Mouse (Mus musculus) liver, embryonic 14.5 days (tissue): ENCODE data around the gene Xpo5. TPM values are rescaled to one million over a fixed set of nuclear protein-coding genes. Genes with fewer than 3 reads are reported as not detected.
A peak's percentile ranks its signal among the peaks of the same experiment; 100 is the strongest.

ENCODE experiments used
- ATAC-seq: fragments of 200-750 bp; cut with Nextera tagmentation; 2 replicates; pipeline ENCODE4 v1.8.0; 2017; ENCODE audit warnings: moderate number of reproducible peaks, mild to moderate bottlenecking, moderate library complexity; ENCODE audit not compliant: insufficient read depth
- DNase-seq, 3 experiments: peaks; one replicate each; pipeline ENCODE4 v3.0.0-alpha.2; 2012 to 2013; ENCODE audit warnings: low read depth in 3 of 3, low spot score in 3 of 3
- H3K27ac ChIP-seq: fragments of 300-500 bp; sonication (generic); 2 replicates; pipeline ENCODE4 v1.5.1; 2014; ENCODE audit warnings: moderate library complexity, mild to moderate bottlenecking, control low read depth, inconsistent platforms
- H3K27me3 ChIP-seq: fragments of 300-500 bp; sonication (generic); 2 replicates; pipeline ENCODE4 v1.6.1; 2014; ENCODE audit warnings: mild to moderate bottlenecking, low read length, moderate library complexity; ENCODE audit not compliant: control insufficient read depth, insufficient read depth
- H3K36me3 ChIP-seq: fragments of 300-500 bp; sonication (generic); replicated peaks from 2 replicates; pipeline ENCODE4 v1.6.1; 2014; ENCODE audit warnings: low read depth; ENCODE audit not compliant: control insufficient read depth, insufficient read depth
- H3K4me1 ChIP-seq, 2 experiments: fragments of 200-500 bp in 1 of 2; fragments of 300-500 bp in 1 of 2; sonication (generic) in 1 of 2; replicated peaks; 2 replicates each; pipeline ENCODE4 v1.6.1; 2012 to 2014; ENCODE audit warnings: antibody characterized with exemption in 1 of 2, inconsistent platforms in 1 of 2, low read length in 1 of 2; ENCODE audit not compliant: control insufficient read depth in 2 of 2, insufficient read depth in 2 of 2
- H3K4me2 ChIP-seq: fragments of 300-500 bp; sonication (generic); 2 replicates; pipeline ENCODE4 v1.6.1; 2014; ENCODE audit warnings: low read depth, mild to moderate bottlenecking, control low read depth, moderate library complexity
- H3K4me3 ChIP-seq, 2 experiments: fragments of 200-500 bp in 1 of 2; fragments of 300-500 bp in 1 of 2; sonication (generic) in 1 of 2; 2 replicates each; pipeline ENCODE4 v1.5.1; 2012 to 2014; ENCODE audit warnings: low read depth in 2 of 2, low read length in 2 of 2, mild to moderate bottlenecking in 2 of 2, control low read depth in 1 of 2, inconsistent platforms in 1 of 2, moderate library complexity in 1 of 2; ENCODE audit not compliant: insufficient read depth in 1 of 2
- H3K9ac ChIP-seq: fragments of 300-500 bp; sonication (generic); replicated peaks from 2 replicates; pipeline ENCODE4 v1.6.1; 2014; ENCODE audit warnings: mild to moderate bottlenecking, control low read depth, moderate library complexity
- H3K9me3 ChIP-seq: fragments of 300-500 bp; sonication (generic); 2 replicates; pipeline ENCODE4 v1.6.1; 2016; ENCODE audit warnings: low read length, mixed read lengths; ENCODE audit not compliant: control insufficient read depth
- CTCF ChIP-seq: IDR thresholded peaks from 2 replicates; pipeline ENCODE4 v1.5.1; 2016; ENCODE audit warnings: antibody characterized with exemption, low read depth, control low read depth
- EP300 ChIP-seq: IDR thresholded peaks from 2 replicates; pipeline ENCODE4 v1.6.1; 2016; ENCODE audit warnings: antibody characterized with exemption, low read depth
- WGBS: fragments of 180-500 bp; shearing (Covaris S2); extraction: QIAGEN DNeasy Blood & Tissue Kit; methylation state at CpG from one replicate; pipeline ENCODE4 v1.1.7; 2014; ENCODE audit not compliant: insufficient replicate concordance; 5-methylcytosine and 5-hydroxymethylcytosine counted together
- polyA plus RNA-seq, 2 experiments: library from polyadenylated mRNA; depleted of rRNA in 1 of 2; stranded (reverse) in 1 of 2; unstranded in 1 of 2; fragments of >200 nt; fragmentation: Nextera tagmentation in 1 of 2; extraction: Ambion mirVana in 1 of 2; gene quantifications; 2 replicates each; pipeline versions ENCODE4 v1.2.1 to v1.2.3; 2012 to 2014

The Xpo5 gene
- polyA plus RNA-seq, 2 experiments, result 15.3 to 17.9 TPM

DNA sequence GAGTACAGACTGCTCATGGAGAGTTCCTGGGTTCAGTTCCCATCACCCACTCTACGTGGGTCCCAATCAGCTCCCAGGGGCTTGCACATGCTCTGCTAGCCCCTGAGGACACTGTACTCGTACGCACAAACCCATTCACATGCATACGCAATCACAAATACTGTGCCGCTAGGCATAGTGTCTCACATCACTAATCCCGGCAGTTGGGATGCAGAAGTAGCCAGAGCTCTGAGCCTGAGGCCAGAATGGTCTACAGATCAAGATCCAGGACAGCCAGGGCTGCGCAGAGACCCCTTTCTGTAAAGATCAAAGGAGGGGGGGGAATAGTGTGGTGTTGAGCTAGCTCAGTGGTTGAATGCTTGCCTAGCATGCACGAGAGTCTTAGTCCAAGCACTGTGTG is 45.5 kb upstream of the Xpo5 start:
- H3K4me2 ChIP-seq, result peak overlapping the region; percentile 55
- peaks cover 40 to 53% of the 10 kb centered on the region in 2 experiments for H3K4me1 ChIP-seq
- no peaks in the 10 kb centered on the region for H3K27me3 ChIP-seq
- peak overlapping the region; percentile 93 for H3K27ac ChIP-seq
- H3K9ac ChIP-seq, result peak overlapping the region; percentile 40
- peak overlapping the region in 1 of 2 experiments; percentile 24; a peak in 1 of 4 replicates for H3K4me3 ChIP-seq
- 91% methylated on average over 8 of the region's 8 CpGs for WGBS
- TF ChIP-seq CTCF (no peak), EP300 (no peak)
- DNase-seq, result no peak
- ATAC-seq, result no peak
- H3K9me3 ChIP-seq, result no peaks in the 10 kb centered on the region
- H3K36me3 ChIP-seq, result peaks cover 6% of the 10 kb centered on the region; the same call in 1 of the 2 replicates

DNA sequence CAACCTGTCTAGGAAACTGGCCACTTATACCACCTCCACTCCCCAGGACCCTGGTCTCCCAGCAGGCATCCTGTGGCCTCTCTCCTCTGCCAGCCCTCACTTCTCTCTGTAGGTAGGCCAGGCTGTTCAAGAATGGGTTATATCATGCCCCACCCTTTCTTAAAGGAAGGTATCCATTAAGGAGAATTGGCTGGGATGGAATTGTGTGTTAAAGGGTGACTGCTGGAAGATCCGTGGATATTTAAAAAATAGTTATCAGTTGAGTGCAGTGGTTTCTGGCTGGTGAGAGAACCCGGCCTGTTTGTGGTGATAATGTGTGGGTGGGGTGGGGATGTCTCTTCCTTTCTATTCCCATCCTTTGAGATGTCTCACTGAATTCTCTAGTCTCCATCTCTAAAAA is 43.3 kb upstream of the Xpo5 start:
- Histone ChIP-seq H3K9me3 (no peaks in the 10 kb centered on the region), H3K27me3 (no peaks in the 10 kb centered on the region), H3K4me3 (peak overlapping the region; percentile 92 to 98), H3K4me2 (peak overlapping the region; percentile 73), H3K9ac (peak overlapping the region; percentile 88), H3K27ac (peak overlapping the region; percentile 99), H3K36me3 (peaks cover 25% of the 10 kb centered on the region), H3K4me1 (peaks cover 51 to 59% of the 10 kb centered on the region in 2 experiments)
- TF ChIP-seq EP300, result peak; percentile 94
- TF ChIP-seq CTCF, result no peak
- WGBS, result 7% methylated on average over 2 of the region's 2 CpGs
- ATAC-seq (peak; percentile 59), DNase-seq (peak; percentile 81 to 88 (median 84))

DNA sequence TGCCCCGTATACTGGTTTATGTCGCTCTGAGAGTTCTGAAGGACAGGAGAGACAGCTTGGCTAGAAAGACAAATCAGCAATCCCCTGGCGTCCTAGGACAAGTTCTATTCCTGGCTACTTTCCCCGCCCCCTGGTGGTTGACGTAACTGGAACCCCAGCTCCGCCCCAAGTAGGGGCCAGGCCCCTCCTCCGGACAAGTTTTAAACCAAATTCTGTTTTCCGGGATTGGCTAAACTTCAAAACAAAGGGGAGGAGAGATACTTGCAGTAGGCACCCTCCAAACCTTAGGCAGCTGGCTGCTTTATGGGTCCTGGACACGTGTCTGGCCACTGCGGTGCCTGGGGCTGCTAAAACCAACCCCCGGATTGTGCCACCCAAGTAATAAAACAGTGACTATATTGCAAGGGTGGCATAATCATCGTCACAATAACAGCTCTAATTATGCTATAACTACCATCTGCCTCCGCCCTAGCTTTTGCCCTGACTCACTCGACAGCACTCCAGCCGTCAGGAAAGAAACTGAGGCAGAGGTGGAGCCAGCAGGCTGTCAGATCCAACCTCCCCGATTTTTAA is 42.4 kb upstream of the Xpo5 start:
- Histone ChIP-seq H3K9ac (peak overlapping the region; percentile 88), H3K4me2 (peak overlapping the region; percentile 73), H3K9me3 (no peaks in the 10 kb centered on the region), H3K36me3 (peaks cover 34% of the 10 kb centered on the region), H3K4me1 (peaks cover 51 to 57% of the 10 kb centered on the region in 2 experiments), H3K27me3 (no peaks in the 10 kb centered on the region), H3K27ac (peak overlapping the region; percentile 99), H3K4me3 (peak overlapping the region; percentile 92 to 98)
- ATAC-seq (peak; percentile 65), DNase-seq (peak; percentile 95 to 97 (median 96))
- TF ChIP-seq EP300, result peak; percentile 22; the same call in 1 of the 2 replicates
- peak; percentile 72 for TF ChIP-seq CTCF
- under 1% methylated on average over 16 of the region's 16 CpGs for WGBS

DNA sequence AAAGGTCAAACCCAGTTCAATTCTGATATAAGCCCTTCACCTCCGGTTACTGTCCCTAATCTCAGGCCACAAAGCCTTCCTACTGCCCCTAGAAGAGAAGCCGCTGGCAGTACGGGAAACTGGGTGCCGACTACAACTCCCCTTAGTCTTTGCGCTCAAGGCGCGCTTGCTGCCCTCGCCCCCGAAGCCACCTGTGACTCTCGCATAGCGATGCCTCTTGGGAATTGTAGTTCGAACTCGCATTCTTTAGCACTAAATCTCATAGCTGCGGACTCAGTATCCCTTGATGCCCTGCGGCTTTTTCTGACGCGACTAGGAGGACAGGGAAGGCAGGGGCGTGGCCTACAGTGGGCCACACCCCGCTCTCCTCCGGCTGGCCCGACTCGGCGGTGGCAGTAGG is 41.9 kb upstream of the Xpo5 start, which contains the start of gene Gtpbp2:
Gene Gtpbp2 (plus strand): TSS at position 347 of the 400 bp plus-strand sequence.
- peak within 1 kb of the TSS; percentile 92 to 98 for H3K4me3 ChIP-seq
- no peaks in the 10 kb centered on the region for H3K9me3 ChIP-seq
- H3K4me2 ChIP-seq, result peak within 1 kb of the TSS; percentile 73
- whole genome bisulfite sequencing, result 0% methylated on average over 23 of the region's 23 CpGs
- H3K9ac ChIP-seq, result peak within 1 kb of the TSS; percentile 95
- H3K27ac ChIP-seq, result peak within 1 kb of the TSS; percentile 99
- DNase-seq (peak; percentile 98 to 99 (median 99)), ATAC-seq (peak; percentile 81)
- no peak for TF ChIP-seq EP300
- TF ChIP-seq CTCF, result no peak
- peaks cover 47 to 53% of the 10 kb centered on the region in 2 experiments for H3K4me1 ChIP-seq
- no peaks in the 10 kb centered on the region for H3K27me3 ChIP-seq
- peaks cover 39% of the 10 kb centered on the region for H3K36me3 ChIP-seq

DNA sequence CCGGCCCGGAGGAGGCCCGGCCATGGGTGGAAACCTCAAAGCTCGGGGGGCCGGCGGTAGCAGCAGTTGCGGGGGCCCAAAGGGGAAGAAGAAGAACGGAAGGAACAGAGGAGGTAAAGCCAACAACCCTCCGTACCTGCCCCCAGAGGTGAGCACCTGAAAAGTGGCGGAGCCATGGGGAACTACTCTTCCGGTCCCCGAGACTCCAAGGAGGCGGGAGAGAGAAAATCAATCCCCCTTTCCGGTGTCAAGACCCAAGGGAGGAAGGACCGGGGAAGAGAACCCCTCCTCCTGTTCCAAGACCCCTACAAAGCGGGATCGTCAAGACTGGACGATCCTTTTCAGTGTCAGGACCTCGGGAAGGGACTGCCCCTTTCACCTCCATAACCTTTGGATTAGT is 41.4 kb upstream of the Xpo5 start:
- Histone ChIP-seq H3K9me3 (no peaks in the 10 kb centered on the region), H3K4me2 (peak overlapping the region; percentile 65), H3K36me3 (peaks cover 44% of the 10 kb centered on the region), H3K27ac (peak overlapping the region; percentile 62), H3K4me1 (peaks cover 42 to 48% of the 10 kb centered on the region in 2 experiments), H3K27me3 (no peaks in the 10 kb centered on the region), H3K4me3 (peak overlapping the region; percentile 83 to 92), H3K9ac (peak overlapping the region; percentile 95)
- 0% methylated on average over 19 of the region's 19 CpGs for WGBS
- TF ChIP-seq CTCF, result no peak
- no peak for DNase-seq
- no peak for ATAC-seq
